Mouse (Mus musculus) telencephalon, adult 2 months (tissue): ENCODE data around the gene Slc38a3.

Experiments used
- DNase-seq: peaks from one replicate; pipeline ENCODE4 v3.0.0-alpha.2; 2011; ENCODE audit warnings: low read depth, low spot score

Slc38a3 gene

GRCm38 (mm10) chr9:107667219-107667618 lies 2.1 kb downstream of the Slc38a3 start:
- no peak for DNase-seq

- no peak for DNase-seq
These were observed 2.6 kb downstream of the Slc38a3 start for GRCm38 (mm10) chr9:107666751-107667205.

- no peak for DNase-seq
These were observed 4.0 kb downstream of the Slc38a3 start for GRCm38 (mm10) chr9:107665308-107665707.

- no peak for DNase-seq
These were observed 5.8 kb downstream of the Slc38a3 start for GRCm38 (mm10) chr9:107663525-107663924.

GRCm38 (mm10) chr9:107662342-107662741 lies 7.0 kb downstream of the Slc38a3 start:
- no peak for DNase-seq

- DNase-seq = no peak
These were observed 8.6 kb downstream of the Slc38a3 start for GRCm38 (mm10) chr9:107660777-107661176.

GRCm38 (mm10) chr9:107659961-107660360 lies 9.4 kb downstream of the Slc38a3 start:
- DNase-seq = no peak

GRCm38 (mm10) chr9:107659551-107659950 lies 9.8 kb downstream of the Slc38a3 start:
- no peak for DNase-seq

GRCm38 (mm10) chr9:107658096-107658495 lies 11.2 kb downstream of the Slc38a3 start:
- no peak for DNase-seq

GRCm38 (mm10) chr9:107657144-107657543 lies 12.2 kb downstream of the Slc38a3 start:
- DNase-seq = no peak

GRCm38 (mm10) chr9:107654585-107654984 lies 14.7 kb downstream of the Slc38a3 start:
- no peak for DNase-seq

GRCm38 (mm10) chr9:107653474-107653873 lies 15.9 kb downstream of the Slc38a3 start:
- no peak for DNase-seq

- DNase-seq = no peak
These were observed 18.4 kb downstream of the Slc38a3 start for GRCm38 (mm10) chr9:107650708-107651481.

GRCm38 (mm10) chr9:107650225-107650624 lies 19.1 kb downstream of the Slc38a3 start:
- DNase-seq = no peak

- DNase-seq = no peak
These were observed 20.6 kb downstream of the Slc38a3 start for GRCm38 (mm10) chr9:107648767-107649166.

GRCm38 (mm10) chr9:107646975-107647374 lies 22.4 kb downstream of the Slc38a3 start:
- no peak for DNase-seq

- no peak for DNase-seq
These were observed 23.8 kb downstream of the Slc38a3 start for GRCm38 (mm10) chr9:107645577-107645976.

- DNase-seq = no peak
These were observed 24.2 kb downstream of the Slc38a3 start for GRCm38 (mm10) chr9:107645153-107645510.

- DNase-seq = peak; percentile 78
These were observed 24.7 kb downstream of the Slc38a3 start for GRCm38 (mm10) chr9:107644495-107645152.

- DNase-seq = no peak
These were observed 25.7 kb downstream of the Slc38a3 start for GRCm38 (mm10) chr9:107643544-107644214.

- DNase-seq = no peak
These were observed 27.7 kb downstream of the Slc38a3 start for GRCm38 (mm10) chr9:107641666-107642065.

GRCm38 (mm10) chr9:107640257-107640772 lies 29.0 kb downstream of the Slc38a3 start:
- DNase-seq = no peak
